Comparison of ENCODE assay signal across 17 mouse cellular contexts in genomic region chr13:99057293-99057588, GRCm38 (mm10).
DNase-seq lines count a peak whose midpoint lies in the region; ATAC-seq and TF ChIP-seq lines count a peak whose summit lies in the region.
"Had no signal": no experiment of that assay in that cellular context is flagged by ENCODE, and none has a peak within 500 bp of the region (broad histone marks: within the 10 kb centered on the region; RNA-seq: fewer than 3 reads in every experiment).

No protein-coding gene starts in this region.

- WGBS in heart, adult 2 months: 84% methylated on average over 3 of the region's 3 CpGs
- WGBS in heart, embryonic 12.5 days: 65% methylated on average over 3 of the region's 3 CpGs
- 42% methylated on average over 3 of the region's 3 CpGs for WGBS in lung, embryonic 15.5 days
- WGBS in neural tube, embryonic 14.5 days: 66% methylated on average over 3 of the region's 3 CpGs

- H3K79me2 ChIP-seq in heart, adult 2 months (replicated peaks; ENCODE audit: control insufficient read depth, insufficient read depth, low read length): no peaks in the 10 kb centered on the region

- peak overlapping the region; percentile 62; the same call in 1 of the 2 replicates for H3K27ac ChIP-seq in heart, adult 2 months
- no peak overlapping the region for H3K27ac ChIP-seq in heart, embryonic 12.5 days (ENCODE audit: poor library complexity, severe bottlenecking)
- no peak overlapping the region; the same call in 1 of the 2 replicates for H3K27ac ChIP-seq in lung, embryonic 15.5 days
- H3K27ac ChIP-seq in neural tube, embryonic 14.5 days (ENCODE audit: low read depth, low read length): no peak overlapping the region
- H3K27ac ChIP-seq: liver, embryonic 14.5 days; macrophage; neural tube, embryonic 12.5 days had no signal

- H3K27me3 ChIP-seq in heart, adult 2 months (ENCODE audit: control insufficient read depth, insufficient read depth, low read length): no peaks in the 10 kb centered on the region
- peaks cover 4% of the 10 kb centered on the region; the same call in 1 of the 2 replicates for H3K27me3 ChIP-seq in heart, embryonic 12.5 days (replicated peaks)
- H3K27me3 ChIP-seq in lung, embryonic 15.5 days: no peaks in the 10 kb centered on the region
- no peaks in the 10 kb centered on the region for H3K27me3 ChIP-seq in neural tube, embryonic 14.5 days (ENCODE audit: control insufficient read depth, insufficient read depth, low read length)
- H3K27me3 ChIP-seq: neural tube, embryonic 12.5 days had no signal

- peaks cover 13% of the 10 kb centered on the region for H3K4me1 ChIP-seq in heart, adult 2 months (ENCODE audit: control insufficient read depth, insufficient read depth, low read length)
- peaks cover 16% of the 10 kb centered on the region for H3K4me1 ChIP-seq in heart, embryonic 12.5 days (replicated peaks)
- H3K4me1 ChIP-seq in lung, embryonic 15.5 days: peaks cover 6% of the 10 kb centered on the region; the same call in 1 of the 2 replicates
- peaks cover 3% of the 10 kb centered on the region; the same call in 1 of the 2 replicates for H3K4me1 ChIP-seq in neural tube, embryonic 14.5 days (ENCODE audit: control insufficient read depth, insufficient read depth, low read length)

- no peak for ATAC-seq in heart, embryonic 12.5 days (ENCODE audit: insufficient number of reproducible peaks, low FRiP score)
- ATAC-seq in lung, embryonic 15.5 days (ENCODE audit: borderline replicate concordance, extremely low read depth, low FRiP score, low TSS enrichment): no peak
- peak; percentile 73 for ATAC-seq in granulocyte monocyte progenitor cell, adult 5-6 weeks (replicated peaks; ENCODE audit: poor library complexity, severe bottlenecking)
- ATAC-seq in neural tube, embryonic 14.5 days (ENCODE audit: low read depth): 0 out of 2 replicates have a peak, but pooled peaks have one; percentile 14

- no peaks in the 10 kb centered on the region for H3K9me3 ChIP-seq in heart, embryonic 12.5 days (replicated peaks)
- H3K9me3 ChIP-seq in lung, embryonic 15.5 days: no peaks in the 10 kb centered on the region
- H3K9me3 ChIP-seq in neural tube, embryonic 14.5 days (ENCODE audit: control insufficient read depth, low read length): no peaks in the 10 kb centered on the region
- H3K9me3 ChIP-seq: neural tube, embryonic 12.5 days had no signal

- H3K4me2 ChIP-seq in heart, embryonic 12.5 days: no peak overlapping the region
- peak overlapping the region; percentile 1; the same call in 1 of the 2 replicates for H3K4me2 ChIP-seq in lung, embryonic 15.5 days
- no peak overlapping the region for H3K4me2 ChIP-seq in neural tube, embryonic 14.5 days (ENCODE audit: low read depth, low read length)
- H3K4me2 ChIP-seq: neural tube, embryonic 12.5 days had no signal

- TF ChIP-seq EP300 in heart, adult 2 months (IDR thresholded peaks at IDR 0.05; ENCODE audit: insufficient read depth, low read depth, low read length): no peak

- intact Hi-C loops in heart, adult 2 months (cut with DNase I): loop anchor here (5.0 kb wide), 1 partner anchor 70 kb away; no protein-coding TSS in a partner anchor

- no peak overlapping the region for H3K9ac ChIP-seq in heart, adult 2 months (ENCODE audit: low read depth, low read length)
- no peak overlapping the region for H3K9ac ChIP-seq in heart, embryonic 12.5 days
- H3K9ac ChIP-seq in lung, embryonic 15.5 days: no peak overlapping the region
- H3K9ac ChIP-seq in neural tube, embryonic 14.5 days (replicated peaks; ENCODE audit: low read depth, low read length): no peak overlapping the region
- H3K9ac ChIP-seq: liver, embryonic 14.5 days; neural tube, embryonic 12.5 days had no signal

- no peak for TF ChIP-seq POLR2A in heart, adult 2 months (IDR thresholded peaks at IDR 0.05; ENCODE audit: insufficient read depth, low read depth, low read length)

- H3K4me3 ChIP-seq in heart, adult 2 months: no peak overlapping the region
- H3K4me3 ChIP-seq in heart, embryonic 12.5 days: no peak overlapping the region
- no peak overlapping the region for H3K4me3 ChIP-seq in lung, embryonic 15.5 days
- no peak overlapping the region for H3K4me3 ChIP-seq in neural tube, embryonic 14.5 days (ENCODE audit: low read depth, low read length)
- H3K4me3 ChIP-seq: neural tube, embryonic 12.5 days had no signal

- no peak for TF ChIP-seq CTCF in heart, adult 2 months (IDR thresholded peaks at IDR 0.05)

- no peak for DNase-seq in heart, adult 2 months
- no peak for DNase-seq in lung, adult 18-20 months
- no peak for DNase-seq in frontal cortex, postnatal 25 days (ENCODE audit: low spot score in 2 of 2)
- DNase-seq: adrenal gland, postnatal 25 days; cerebellum, adult 11-12 months; cerebellum, postnatal 14 days; gastrocnemius, postnatal 14 days; kidney, adult 11 months; right cerebral cortex, postnatal 14 days; spleen, adult 18-20 months had no signal

- no peaks in the 10 kb centered on the region for H3K36me3 ChIP-seq in heart, adult 2 months (ENCODE audit: control insufficient read depth, insufficient read depth, low read length)
- no peaks in the 10 kb centered on the region for H3K36me3 ChIP-seq in heart, embryonic 12.5 days
- H3K36me3 ChIP-seq in lung, embryonic 15.5 days: no peaks in the 10 kb centered on the region
- H3K36me3 ChIP-seq in neural tube, embryonic 14.5 days (ENCODE audit: control insufficient read depth, insufficient read depth, low read length): no peaks in the 10 kb centered on the region
- H3K36me3 ChIP-seq: neural tube, embryonic 12.5 days had no signal

Comparison
In these comparisons a context has a peak if more than half of its experiments do, and no peak if none do; other contexts are left out.
1. ATAC-seq: peak in granulocyte monocyte progenitor cell, adult 5-6 weeks (single experiment) and neural tube, embryonic 14.5 days (single experiment); none in heart, embryonic 12.5 days (single experiment) and lung, embryonic 15.5 days (single experiment).